Mouse (Mus musculus): ENCODE data around the gene Rae1. TPM values are rescaled to one million over a fixed set of nuclear protein-coding genes. Genes with fewer than 3 reads are reported as not detected.
A peak's percentile ranks its signal among the peaks of the same experiment; 100 is the strongest.

The Rae1 gene
- polyA plus RNA-seq, 1 experiment from 2014 or later, result 143 TPM

DNA sequence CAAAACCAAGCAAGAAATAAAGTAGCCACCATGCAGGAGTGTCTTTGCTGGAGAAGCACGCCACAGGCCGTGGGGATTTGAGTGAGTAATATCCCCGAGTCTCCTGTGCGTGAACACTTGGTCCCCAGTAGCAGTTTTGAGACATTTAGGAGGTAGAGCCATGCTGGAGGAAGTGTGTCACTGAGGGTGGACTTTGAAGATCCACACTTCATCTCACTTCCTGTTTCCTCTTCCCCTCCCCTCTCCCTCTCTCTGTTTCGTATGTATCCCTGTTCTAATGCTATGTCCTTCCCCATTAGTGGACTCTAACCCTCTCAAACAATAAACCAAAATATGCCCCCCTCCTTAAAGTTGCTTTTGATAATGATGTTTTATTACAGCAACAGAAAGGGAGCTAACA lies 33.4 kb upstream of the Rae1 start:
- no peaks in the 10 kb centered on the region for H3K27me3 ChIP-seq (ENCODE audit: insufficient read depth, low read length)
- no peaks in the 10 kb centered on the region for H3K36me3 ChIP-seq (ENCODE audit: insufficient read depth, low read length)
- peaks cover 15% of the 10 kb centered on the region for H3K4me1 ChIP-seq (ENCODE audit: insufficient read depth, low read length)
- ATAC-seq (ENCODE audit: low FRiP score, low TSS enrichment), result no peak
- WGBS, result 81% methylated on average over 5 of the region's 5 CpGs
- H3K9me3 ChIP-seq (ENCODE audit: low read length), result no peaks in the 10 kb centered on the region
- no peak overlapping the region for H3K9ac ChIP-seq (replicated peaks; ENCODE audit: low read length)
- H3K4me3 ChIP-seq (ENCODE audit: low read length), result no peak overlapping the region
- no peak overlapping the region for H3K4me2 ChIP-seq (replicated peaks; ENCODE audit: low read depth, low read length)
- H3K27ac ChIP-seq (ENCODE audit: low read length), result no peak overlapping the region

DNA sequence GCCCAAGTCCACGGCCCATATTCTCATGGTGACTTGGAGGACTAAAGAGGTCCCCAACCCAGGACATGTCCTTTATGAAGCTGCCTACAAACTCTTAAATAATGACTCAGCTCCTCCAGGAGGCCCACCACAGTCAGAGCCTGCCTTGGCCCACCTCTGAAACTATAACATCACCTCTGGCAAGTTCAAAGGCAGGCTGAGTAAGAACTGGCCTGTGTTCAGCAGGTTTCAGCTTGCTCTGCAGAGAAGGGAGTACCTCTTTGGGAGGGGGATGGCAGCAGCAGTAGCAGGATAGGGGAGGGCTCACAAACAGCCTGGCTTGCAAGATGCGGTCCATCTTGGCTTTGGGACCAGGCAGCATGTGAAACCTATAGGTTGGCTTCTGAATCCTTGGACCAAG lies 28.1 kb upstream of the Rae1 start:
- no peak for ATAC-seq (ENCODE audit: low FRiP score, low TSS enrichment)
- Histone ChIP-seq H3K27me3 (ENCODE audit: insufficient read depth, low read length) (no peaks in the 10 kb centered on the region), H3K36me3 (ENCODE audit: insufficient read depth, low read length) (no peaks in the 10 kb centered on the region), H3K4me1 (ENCODE audit: insufficient read depth, low read length) (peaks cover 7% of the 10 kb centered on the region), H3K4me2 (replicated peaks; ENCODE audit: low read depth, low read length) (no peak overlapping the region), H3K9ac (replicated peaks; ENCODE audit: low read length) (no peak overlapping the region), H3K4me3 (ENCODE audit: low read length) (no peak overlapping the region), H3K9me3 (ENCODE audit: low read length) (no peaks in the 10 kb centered on the region), H3K27ac (ENCODE audit: low read length) (no peak overlapping the region)
- 71% methylated on average over 2 of the region's 2 CpGs for WGBS

DNA sequence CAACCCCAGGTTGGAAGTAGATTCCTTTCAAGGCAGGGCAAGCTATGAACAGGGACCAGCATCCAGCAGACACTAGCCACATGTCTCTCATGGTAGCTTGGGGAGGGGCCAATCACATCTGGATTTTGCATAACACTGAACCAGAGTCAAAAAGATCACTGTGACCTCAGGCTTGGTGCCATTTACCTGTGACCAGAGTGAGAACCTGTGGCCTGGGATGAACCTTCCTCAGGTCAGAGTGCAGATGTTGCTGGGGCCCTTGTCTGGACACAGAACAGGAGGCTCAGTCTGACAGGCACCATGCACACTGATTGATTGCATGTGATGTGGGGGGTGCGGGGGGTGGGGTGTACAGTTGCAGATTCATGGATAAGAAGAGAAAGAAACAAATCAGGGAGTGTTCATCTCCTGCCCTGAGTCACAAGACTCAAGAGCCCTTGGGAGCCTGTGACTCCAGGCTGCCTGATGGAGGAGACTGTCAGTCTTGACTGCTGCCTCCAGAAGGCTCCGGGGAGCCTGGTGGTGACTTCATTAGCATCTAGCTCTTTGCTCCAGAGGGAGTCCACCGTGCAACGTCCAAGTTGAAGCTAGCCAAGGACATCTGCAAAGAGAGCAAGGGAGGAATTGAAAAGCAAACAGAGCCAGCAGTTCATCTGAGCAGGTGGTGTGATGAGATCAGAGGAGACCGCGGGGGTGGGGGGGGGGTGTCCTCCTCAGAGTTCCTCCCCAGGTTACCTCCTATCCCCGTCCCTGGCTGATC lies 25.9 kb upstream of the Rae1 start:
- ATAC-seq (ENCODE audit: low FRiP score, low TSS enrichment), result no peak
- no peaks in the 10 kb centered on the region for H3K27me3 ChIP-seq (ENCODE audit: insufficient read depth, low read length)
- WGBS, result 10% methylated on average over 7 of the region's 7 CpGs
- H3K4me3 ChIP-seq (ENCODE audit: low read length), result no peak overlapping the region
- H3K9me3 ChIP-seq (ENCODE audit: low read length), result no peaks in the 10 kb centered on the region
- H3K9ac ChIP-seq (replicated peaks; ENCODE audit: low read length), result no peak overlapping the region
- H3K36me3 ChIP-seq (ENCODE audit: insufficient read depth, low read length), result no peaks in the 10 kb centered on the region
- H3K4me2 ChIP-seq (replicated peaks; ENCODE audit: low read depth, low read length), result no peak overlapping the region
- peaks cover 18% of the 10 kb centered on the region for H3K4me1 ChIP-seq (ENCODE audit: insufficient read depth, low read length)
- no peak overlapping the region for H3K27ac ChIP-seq (ENCODE audit: low read length)

DNA sequence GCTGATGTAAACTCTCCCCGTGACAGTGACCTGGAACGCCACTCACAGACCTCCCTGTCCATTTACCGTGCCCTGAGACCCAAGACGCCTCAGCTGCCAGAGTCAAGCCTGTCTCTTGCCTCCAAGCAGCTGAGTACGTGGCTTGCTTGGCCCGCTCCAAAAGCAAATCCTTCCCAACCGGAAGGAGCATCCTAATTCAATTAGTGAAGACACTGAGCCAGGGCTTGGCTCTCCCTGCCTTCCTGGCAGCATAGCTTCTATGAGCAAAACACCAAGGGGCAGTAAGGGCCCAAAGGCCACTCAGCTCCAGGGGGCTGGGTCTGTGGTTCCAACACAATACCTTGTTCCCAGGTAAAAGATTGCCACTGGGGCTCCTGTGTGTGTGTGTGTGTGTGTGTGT lies 25.2 kb upstream of the Rae1 start:
- Histone ChIP-seq H3K9me3 (ENCODE audit: low read length) (0 out of 2 replicates have a peak, but pooled peaks cover under 1% of the 10 kb centered on the region), H3K9ac (replicated peaks; ENCODE audit: low read length) (no peak overlapping the region), H3K4me2 (replicated peaks; ENCODE audit: low read depth, low read length) (no peak overlapping the region), H3K36me3 (ENCODE audit: insufficient read depth, low read length) (no peaks in the 10 kb centered on the region), H3K27me3 (ENCODE audit: insufficient read depth, low read length) (no peaks in the 10 kb centered on the region), H3K4me3 (ENCODE audit: low read length) (no peak overlapping the region), H3K27ac (ENCODE audit: low read length) (no peak overlapping the region), H3K4me1 (ENCODE audit: insufficient read depth, low read length) (peaks cover 18% of the 10 kb centered on the region)
- 32% methylated on average over 7 of the region's 7 CpGs for WGBS
- ATAC-seq (ENCODE audit: low FRiP score, low TSS enrichment), result no peak

DNA sequence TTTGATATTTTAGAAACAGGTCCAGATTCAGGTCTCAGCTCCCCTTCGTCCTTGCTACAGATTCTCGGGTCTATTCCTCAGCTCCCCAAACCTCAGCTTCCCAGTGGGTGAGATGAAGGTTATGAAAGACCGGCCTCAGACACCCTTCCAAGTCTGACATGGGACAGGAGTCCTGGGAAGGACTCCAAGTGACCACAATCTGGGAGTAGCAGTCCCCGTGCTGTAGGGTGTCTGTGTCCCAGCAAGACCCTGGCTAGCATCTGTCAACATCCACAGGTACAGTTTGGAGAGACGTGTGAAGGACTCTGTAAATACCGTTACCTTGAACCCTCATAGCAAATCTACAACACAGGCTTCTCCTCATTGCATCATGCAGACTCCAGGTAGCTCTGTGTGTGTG lies 24.8 kb upstream of the Rae1 start:
- Histone ChIP-seq H3K27me3 (ENCODE audit: insufficient read depth, low read length) (no peaks in the 10 kb centered on the region), H3K27ac (ENCODE audit: low read length) (no peak overlapping the region), H3K4me3 (ENCODE audit: low read length) (no peak overlapping the region), H3K36me3 (ENCODE audit: insufficient read depth, low read length) (no peaks in the 10 kb centered on the region), H3K9ac (replicated peaks; ENCODE audit: low read length) (no peak overlapping the region), H3K9me3 (ENCODE audit: low read length) (peaks cover 5% of the 10 kb centered on the region; the same call in 1 of the 2 replicates), H3K4me2 (replicated peaks; ENCODE audit: low read depth, low read length) (no peak overlapping the region), H3K4me1 (ENCODE audit: insufficient read depth, low read length) (peaks cover 18% of the 10 kb centered on the region)
- 88% methylated on average over 6 of the region's 6 CpGs for WGBS
- ATAC-seq (ENCODE audit: low FRiP score, low TSS enrichment), result no peak

DNA sequence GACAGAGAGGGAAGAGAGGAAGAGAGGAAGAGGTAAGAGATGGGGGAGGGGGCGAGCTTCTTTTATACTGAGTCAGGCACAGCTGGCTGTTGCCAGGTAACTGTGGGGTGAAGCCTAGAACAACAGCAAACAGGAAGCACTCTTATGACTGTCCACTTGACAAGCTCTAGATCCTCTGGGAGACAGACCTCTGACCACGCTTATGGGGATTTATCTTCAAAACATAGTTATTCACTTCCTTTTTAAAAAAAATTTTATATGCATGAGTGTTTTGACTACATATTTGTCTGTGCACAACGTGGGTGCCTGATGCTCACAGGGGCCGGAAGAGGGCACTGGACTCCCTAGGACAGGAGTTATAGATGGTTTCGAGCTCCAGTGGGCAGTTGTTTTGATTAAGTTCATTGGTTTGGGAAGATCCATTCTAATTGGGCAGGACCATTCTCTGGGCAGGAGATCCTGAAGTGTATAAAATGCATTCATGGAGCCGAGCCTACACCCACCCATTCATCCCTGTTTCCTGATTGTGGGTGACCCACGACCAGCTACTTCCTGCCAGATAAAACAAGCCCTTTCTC lies 23.2 kb upstream of the Rae1 start:
- H3K9ac ChIP-seq (replicated peaks; ENCODE audit: low read length), result 0 out of 2 replicates have a peak overlapping the region, but pooled peaks have one; percentile 44
- ATAC-seq (ENCODE audit: low FRiP score, low TSS enrichment), result 0 out of 2 replicates have a peak, but pooled peaks have one; percentile 21
- H3K27ac ChIP-seq (ENCODE audit: low read length), result no peak overlapping the region; the same call in 1 of the 2 replicates
- 20% methylated on average over 7 of the region's 7 CpGs for WGBS
- H3K27me3 ChIP-seq (ENCODE audit: insufficient read depth, low read length), result no peaks in the 10 kb centered on the region
- no peaks in the 10 kb centered on the region for H3K36me3 ChIP-seq (ENCODE audit: insufficient read depth, low read length)
- H3K4me3 ChIP-seq (ENCODE audit: low read length), result no peak overlapping the region
- H3K9me3 ChIP-seq (ENCODE audit: low read length), result peaks cover 6% of the 10 kb centered on the region; the same call in 1 of the 2 replicates
- peaks cover 18% of the 10 kb centered on the region for H3K4me1 ChIP-seq (ENCODE audit: insufficient read depth, low read length)
- H3K4me2 ChIP-seq (replicated peaks; ENCODE audit: low read depth, low read length), result peak overlapping the region; percentile 28

DNA sequence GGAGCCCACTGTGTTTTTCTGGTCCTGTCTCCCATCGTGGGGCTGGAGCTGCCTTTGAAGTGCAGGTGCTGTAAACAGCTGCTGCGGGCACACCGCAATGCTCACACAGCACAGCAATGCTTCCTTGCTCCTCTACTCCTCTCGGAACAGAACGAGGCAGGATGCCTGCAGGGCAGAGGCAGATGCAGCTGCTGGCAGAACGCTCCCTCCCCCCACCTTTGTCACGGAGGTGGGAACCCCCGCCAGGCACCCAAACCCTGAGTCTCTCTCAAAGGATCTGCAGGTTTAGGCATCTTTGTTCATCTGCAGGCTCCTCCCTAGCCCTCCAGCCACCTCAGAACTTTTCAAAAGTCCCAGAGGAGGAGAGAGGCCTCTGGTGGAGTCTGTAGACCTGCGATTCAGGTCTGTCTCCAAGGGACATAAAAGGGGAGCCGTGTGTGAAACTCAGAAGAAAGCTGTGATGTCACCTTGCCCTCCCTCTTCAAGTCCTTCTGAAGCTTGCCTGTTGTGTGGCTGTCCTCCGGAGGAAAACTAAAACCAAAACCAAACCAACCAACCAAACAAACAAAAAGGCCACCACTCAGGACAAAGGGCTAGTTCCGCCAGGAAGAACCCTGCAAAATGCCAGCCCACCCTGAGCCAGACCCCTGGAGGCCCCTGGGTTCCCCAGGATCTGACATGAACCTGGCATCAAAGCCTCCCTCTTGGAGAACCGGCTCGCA lies 22.3 kb upstream of the Rae1 start, which contains the start of gene Spo11:
Gene Spo11 (plus strand): TSS at position 292 of the 722 bp plus-strand sequence.
- no peaks in the 10 kb centered on the region for H3K27me3 ChIP-seq (ENCODE audit: insufficient read depth, low read length)
- H3K27ac ChIP-seq (ENCODE audit: low read length), result peak within 1 kb of the TSS; percentile 34; the same call in 1 of the 2 replicates
- peak within 1 kb of the TSS; percentile 28 for H3K4me2 ChIP-seq (replicated peaks; ENCODE audit: low read depth, low read length)
- H3K9ac ChIP-seq (replicated peaks; ENCODE audit: low read length), result peak within 1 kb of the TSS; percentile 44
- H3K9me3 ChIP-seq (ENCODE audit: low read length), result peaks cover 6% of the 10 kb centered on the region; the same call in 1 of the 2 replicates
- no peaks in the 10 kb centered on the region for H3K36me3 ChIP-seq (ENCODE audit: insufficient read depth, low read length)
- H3K4me3 ChIP-seq (ENCODE audit: low read length), result no peak within 1 kb of the TSS
- ATAC-seq (ENCODE audit: low FRiP score, low TSS enrichment), result no peak
- peaks cover 18% of the 10 kb centered on the region for H3K4me1 ChIP-seq (ENCODE audit: insufficient read depth, low read length)
- WGBS, result 18% methylated on average over 14 of the region's 14 CpGs

DNA sequence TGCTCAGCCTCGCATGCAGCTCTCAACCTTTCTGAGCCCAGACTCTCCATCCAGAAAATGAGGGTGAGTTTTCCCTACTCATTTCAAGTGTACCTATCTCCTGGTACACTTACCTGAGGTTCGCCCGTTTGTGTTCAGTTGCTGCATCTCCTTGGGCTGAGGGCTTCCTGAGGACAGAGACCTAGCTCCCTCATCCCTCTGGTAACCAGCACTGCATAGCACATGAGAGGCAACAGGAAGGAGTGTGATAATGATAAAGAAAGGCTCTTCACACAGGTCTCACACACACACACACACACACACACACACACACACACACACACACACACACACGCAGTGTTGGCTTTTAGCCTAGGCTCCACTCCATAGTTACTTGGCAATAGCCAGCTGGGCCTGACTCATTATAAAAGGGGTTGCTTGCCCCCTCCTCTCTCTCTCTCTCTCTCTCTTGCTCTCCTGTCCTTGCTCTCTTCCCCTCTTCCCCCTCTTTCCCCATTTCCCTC lies 21.7 kb upstream of the Rae1 start:
- Histone ChIP-seq H3K4me1 (ENCODE audit: insufficient read depth, low read length) (peaks cover 18% of the 10 kb centered on the region), H3K9ac (replicated peaks; ENCODE audit: low read length) (no peak overlapping the region), H3K27ac (ENCODE audit: low read length) (no peak overlapping the region), H3K9me3 (ENCODE audit: low read length) (peaks cover 6% of the 10 kb centered on the region; the same call in 1 of the 2 replicates), H3K4me3 (ENCODE audit: low read length) (no peak overlapping the region), H3K27me3 (ENCODE audit: insufficient read depth, low read length) (no peaks in the 10 kb centered on the region), H3K4me2 (replicated peaks; ENCODE audit: low read depth, low read length) (no peak overlapping the region), H3K36me3 (ENCODE audit: insufficient read depth, low read length) (no peaks in the 10 kb centered on the region)
- 67% methylated on average over 4 of the region's 4 CpGs for WGBS
- ATAC-seq (ENCODE audit: low FRiP score, low TSS enrichment), result no peak

DNA sequence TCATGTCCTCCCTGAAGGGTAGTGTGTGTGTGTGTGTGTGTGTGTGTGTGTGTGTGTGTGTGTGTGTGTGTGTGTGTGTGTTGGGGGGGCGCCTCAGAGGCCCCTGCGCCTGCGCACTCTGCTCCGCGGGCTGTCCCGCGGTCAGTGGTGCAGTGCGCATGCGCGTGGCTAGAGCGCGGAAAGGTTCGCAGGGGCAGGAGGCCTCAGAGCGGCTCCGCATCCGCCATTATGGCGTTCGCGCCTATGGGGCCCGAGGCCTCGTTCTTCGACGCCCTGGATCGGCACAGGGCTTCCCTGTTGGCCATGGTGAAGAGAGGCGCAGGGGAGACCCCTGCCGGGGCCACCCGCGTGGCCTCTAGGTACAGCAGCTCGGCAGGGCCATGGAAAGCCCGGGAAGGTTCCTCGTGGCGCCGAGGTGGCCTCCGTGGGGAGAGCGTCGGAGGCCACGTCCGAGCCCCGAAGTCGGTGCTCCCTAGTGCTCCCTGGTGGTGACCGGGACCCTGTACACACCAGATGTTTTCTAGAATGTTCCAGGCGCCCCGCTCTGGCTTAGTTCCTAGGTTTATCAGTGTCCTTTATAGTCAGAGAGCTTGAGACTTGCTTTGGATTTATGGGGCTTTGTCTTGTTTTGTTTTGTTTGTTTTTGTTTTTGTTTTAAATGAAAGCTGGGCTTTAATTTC lies 20.1 kb upstream of the Rae1 start:
- peaks cover 6% of the 10 kb centered on the region; the same call in 1 of the 2 replicates for H3K9me3 ChIP-seq (ENCODE audit: low read length)
- 96% methylated on average over 38 of the region's 43 CpGs for WGBS
- no peak for ATAC-seq (ENCODE audit: low FRiP score, low TSS enrichment)
- no peaks in the 10 kb centered on the region for H3K27me3 ChIP-seq (ENCODE audit: insufficient read depth, low read length)
- no peak overlapping the region for H3K27ac ChIP-seq (ENCODE audit: low read length)
- H3K4me2 ChIP-seq (replicated peaks; ENCODE audit: low read depth, low read length), result no peak overlapping the region
- H3K4me3 ChIP-seq (ENCODE audit: low read length), result no peak overlapping the region
- peaks cover 18% of the 10 kb centered on the region for H3K4me1 ChIP-seq (ENCODE audit: insufficient read depth, low read length)
- no peaks in the 10 kb centered on the region for H3K36me3 ChIP-seq (ENCODE audit: insufficient read depth, low read length)
- no peak overlapping the region for H3K9ac ChIP-seq (replicated peaks; ENCODE audit: low read length)

Data from kidney, embryonic 16.5 days (tissue).